Mouse (Mus musculus): ENCODE measurements at regions not wholly inside any gene's neighbourhood (a gene's known extent, or its start where the extent isn't known, plus 50 kb on each side); places are given as distances from the start of the nearest gene placed in this dataset.
A peak's percentile ranks its signal among the peaks of the same experiment; 100 is the strongest.

DNA sequence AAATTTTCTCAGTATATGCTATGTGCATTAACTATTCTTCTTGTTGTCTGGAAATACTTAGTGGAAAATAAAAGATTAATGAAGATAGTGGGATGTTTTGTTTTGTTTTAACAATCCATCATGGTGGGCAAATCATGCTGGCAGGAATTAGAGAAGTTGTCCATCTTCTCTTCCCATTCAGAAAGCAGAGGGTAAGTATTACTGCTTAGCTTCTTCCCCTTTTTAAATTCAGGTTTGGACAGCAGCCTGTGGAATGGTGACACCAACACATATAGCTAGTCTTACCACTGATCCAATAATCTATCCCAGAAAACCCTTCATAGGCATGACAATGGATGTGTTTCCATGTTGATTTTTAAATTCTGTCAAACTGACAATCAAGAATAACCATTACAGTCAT lies 467.9 kb upstream of the Mef2c start:
- no peak for DNase-seq

DNA sequence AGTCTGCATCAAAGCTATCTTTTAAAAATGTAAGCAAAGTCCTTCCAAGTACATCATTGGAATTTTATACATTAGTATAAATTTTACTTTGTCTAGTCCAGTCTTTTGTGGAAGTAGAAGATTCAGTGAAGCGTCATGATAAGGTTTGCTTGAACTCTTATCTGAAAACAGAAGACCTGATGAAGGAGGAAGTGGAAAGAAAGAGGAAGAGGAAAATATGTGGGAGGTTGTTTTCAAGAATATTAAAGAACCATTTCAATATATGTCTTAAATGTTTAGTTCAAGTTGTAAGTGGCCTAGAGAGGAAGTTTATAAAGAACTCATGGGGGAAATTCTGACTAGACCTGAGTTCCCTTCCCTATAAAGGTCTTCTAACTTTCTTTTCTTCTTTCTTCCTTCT lies 462.3 kb upstream of the Mef2c start:
- DNase-seq = no peak

DNA sequence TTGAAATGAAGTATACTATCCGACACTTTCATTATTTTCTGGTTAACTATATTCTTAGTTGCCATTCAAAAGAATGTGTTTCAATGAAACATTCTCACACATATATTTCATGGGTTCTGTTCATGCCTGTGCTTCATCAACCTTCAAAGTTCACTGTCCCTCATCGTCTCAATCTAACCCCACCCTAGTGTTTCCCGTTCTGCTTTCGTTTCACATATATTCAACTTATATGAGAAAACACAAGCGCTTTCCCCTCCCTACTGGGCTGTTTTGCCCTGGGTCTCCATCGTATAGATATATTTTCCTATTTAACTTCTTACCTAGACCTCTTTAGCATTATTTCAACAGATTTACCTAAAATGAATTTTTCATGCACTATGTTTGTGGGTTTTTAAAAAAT lies 458.3 kb upstream of the Mef2c start:
- no peak for DNase-seq

DNA sequence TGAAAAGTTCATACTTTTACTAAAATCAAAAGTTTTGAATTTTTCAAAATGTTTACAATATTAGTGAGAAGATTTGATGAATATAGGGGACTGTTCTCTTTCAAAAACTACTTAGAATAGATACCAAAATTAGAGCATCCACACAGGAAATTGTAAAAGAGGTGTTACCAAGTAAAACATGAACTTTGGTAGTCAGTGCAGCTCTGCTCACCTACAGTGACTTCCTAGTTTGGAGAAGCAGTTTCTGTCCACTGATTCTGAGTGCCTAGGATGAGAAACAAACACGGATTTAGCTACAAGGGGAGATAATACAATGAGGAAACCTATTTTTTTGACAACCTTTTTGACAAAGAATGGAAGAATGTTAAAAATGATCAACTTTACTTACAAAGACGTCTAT lies 457.9 kb upstream of the Mef2c start:
- no peak for DNase-seq

DNA sequence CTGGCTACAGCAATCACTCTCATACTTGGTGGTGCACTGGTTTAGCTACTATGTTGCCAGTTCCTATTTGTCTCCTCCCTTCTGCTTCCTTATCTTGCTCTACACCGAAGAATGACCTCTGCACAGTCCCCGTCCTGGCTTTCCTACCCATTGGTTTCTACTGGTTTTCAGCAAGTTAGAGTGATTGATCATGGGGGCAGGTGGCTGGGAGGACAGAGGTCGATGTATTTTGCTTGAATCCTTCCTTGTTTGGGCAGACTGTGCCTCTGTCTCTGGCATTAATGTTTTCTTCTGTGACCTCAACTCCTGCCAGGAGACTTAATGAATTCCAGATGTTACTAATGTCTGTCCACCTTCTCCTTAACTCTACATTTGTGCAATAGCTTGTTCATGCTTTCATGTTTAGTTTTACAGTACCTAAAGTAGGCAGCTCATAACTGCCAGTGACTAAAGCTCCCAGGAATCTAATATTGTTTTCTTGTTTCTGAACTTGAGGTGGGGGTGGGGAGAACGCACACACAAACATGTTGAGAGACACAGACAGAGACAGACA lies 457.2 kb upstream of the Mef2c start:
- DNase-seq = no peak

DNA sequence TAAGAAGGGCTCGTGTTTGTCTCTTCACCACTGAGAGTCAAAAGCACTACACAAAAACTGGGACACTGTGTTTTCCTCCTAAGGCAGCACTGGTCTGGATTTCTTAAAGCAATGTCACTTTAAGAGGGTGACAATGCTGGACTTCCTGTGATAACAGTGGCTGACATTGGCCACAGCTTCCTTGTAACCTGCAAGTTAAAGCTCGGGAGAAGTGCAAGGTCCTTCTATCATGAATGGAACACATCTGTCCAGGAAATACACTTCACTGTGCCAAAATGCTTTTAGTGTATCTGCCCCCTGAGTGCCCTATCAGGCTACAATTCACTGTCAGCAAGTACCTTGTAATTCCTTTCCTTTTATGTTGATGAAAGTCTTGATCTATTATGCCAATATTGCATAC lies 448.0 kb upstream of the Mef2c start:
- DNase-seq = no peak

DNA sequence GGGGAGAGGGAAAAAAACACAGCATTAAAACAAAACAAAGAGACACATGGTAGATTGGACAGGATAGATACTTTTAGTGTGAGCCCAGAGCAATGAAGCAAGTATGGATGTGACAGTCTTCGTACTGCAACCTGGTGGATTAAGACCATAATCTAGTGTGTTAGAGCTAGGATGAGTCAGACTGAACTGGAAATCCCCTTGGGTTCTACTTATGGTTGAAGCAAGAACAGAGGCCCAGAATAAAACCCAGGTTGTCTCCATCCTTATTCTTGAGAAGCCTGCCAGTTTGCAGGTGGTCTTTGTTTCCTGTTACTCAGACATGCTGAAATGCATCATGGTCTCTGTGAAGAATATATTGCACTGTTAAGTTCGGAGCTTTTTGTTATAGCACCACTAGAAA lies 447.4 kb upstream of the Mef2c start:
- no peak for DNase-seq

DNA sequence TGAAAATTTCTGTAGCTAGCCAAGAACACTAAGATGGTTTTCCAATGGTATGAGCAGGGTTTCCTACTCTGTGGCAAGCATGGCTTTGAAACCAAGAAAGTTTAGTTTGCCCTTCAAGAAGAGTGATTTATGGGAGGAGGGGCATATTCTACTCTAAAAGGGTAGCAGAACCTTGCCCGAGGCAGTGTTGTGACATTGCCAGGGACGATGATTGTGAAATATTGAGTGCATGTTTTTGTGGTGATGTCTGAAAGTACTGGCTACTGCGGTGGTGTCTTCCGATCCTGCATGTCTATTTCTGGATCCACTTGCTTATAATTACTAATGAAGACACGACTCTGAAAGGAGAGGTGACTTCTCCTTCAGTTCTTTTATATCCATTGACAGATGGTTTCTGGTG lies 439.1 kb upstream of the Mef2c start:
- DNase-seq = no peak

DNA sequence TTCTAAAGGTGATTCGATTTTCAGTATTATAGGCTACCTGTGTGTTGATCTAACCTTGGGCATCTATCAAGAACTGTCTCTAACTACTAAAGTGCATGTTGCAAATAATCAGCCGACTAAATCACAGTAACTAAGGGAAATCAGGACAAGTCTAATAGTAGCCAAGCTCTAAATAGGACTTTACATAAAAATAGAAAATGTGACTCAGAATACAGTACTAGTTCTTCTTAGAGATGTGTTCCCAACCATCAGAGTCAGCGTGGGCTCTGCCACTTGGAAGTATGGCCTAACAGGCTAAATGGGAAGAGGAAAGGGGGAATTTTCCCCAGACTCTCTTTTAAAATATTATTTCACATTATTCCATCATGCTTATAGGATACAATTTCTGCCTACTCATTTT lies 438.6 kb upstream of the Mef2c start:
- DNase-seq = no peak

DNA sequence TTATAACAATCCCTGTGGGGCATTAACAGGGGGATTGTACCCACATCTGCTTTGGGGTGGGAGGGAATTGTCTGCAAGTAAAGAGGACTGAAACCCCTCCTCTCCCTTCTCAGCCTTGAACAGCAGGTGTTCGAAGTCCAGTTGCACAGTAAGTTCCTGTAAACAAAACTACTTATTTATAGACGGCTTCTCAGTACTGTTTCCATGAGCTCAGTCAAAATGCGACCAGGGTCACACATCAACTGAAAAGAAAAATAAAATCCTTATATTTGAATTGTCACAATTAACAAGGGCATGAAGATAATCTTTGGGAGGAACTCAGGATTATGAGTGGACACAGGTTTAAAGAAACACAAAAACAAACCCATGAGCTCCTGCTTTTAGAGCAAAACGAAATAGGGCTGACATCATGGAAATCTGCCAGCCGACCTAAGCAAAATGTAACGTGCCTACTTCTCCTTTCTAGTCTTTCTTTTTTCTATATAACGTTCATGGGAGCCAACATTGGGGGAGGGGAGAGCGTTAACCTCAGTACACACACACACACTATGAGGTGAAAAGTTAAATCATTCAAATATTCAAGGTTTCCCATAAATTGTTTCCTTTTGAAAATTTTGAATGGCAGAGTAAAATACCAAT lies 437.6 kb upstream of the Mef2c start:
- no peak for DNase-seq

DNA sequence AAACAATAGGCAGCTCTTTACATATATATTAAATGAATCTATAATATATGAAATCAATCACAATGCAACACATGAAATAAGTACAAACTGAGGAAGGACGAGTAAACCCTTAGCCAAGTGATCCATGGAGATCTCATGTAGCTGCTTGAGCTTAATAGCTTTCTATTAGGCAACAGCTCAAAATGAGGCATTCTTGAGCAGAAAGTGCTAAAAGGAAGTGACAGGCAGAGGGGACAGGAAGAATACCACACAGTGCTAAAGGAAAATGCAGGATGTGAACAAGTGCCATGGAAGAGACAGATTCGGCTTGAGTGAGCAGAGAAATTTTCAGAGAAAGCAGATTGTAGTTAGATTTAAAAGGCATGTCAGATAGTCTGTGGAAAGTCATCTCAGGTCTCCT lies 436.3 kb upstream of the Mef2c start:
- no peak for DNase-seq

DNA sequence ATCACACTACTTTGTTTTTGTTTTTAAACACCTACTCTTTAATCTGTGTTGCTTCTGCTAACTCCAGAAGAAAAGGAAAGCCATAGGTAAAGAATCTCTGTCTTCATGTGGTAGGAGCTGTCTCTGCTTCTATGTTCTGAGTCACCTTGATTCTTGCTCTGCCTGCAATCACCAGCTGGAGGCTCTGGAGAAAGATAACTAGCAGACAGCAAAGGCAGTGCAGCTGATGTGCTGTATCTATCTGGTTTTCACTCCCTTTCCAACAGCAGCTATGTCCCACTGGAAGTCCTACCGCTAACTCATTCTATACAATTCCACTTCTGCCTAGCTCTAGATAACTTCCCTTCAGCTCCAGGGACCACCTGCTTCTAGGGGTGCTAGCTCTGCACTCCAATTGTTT lies 435.2 kb upstream of the Mef2c start:
- DNase-seq = no peak

DNA sequence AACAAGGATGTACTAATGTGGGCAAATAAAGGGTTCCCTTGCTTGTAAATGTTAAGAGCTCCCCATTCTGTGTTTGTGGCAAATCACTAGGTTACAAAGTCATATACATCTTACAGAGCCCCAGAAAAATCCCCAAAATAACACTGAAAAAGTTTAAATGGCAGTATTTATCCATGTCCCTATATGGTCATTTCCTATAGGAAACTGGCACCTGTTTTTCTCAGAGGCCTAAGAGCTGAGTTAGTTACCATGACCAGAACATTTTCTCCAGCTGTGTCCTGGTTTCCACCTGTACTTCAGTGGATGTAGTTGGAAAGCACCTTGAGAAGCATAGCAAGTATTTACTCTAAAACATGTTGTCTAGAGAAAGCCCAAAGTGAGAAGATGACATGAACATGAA lies 434.5 kb upstream of the Mef2c start:
- no peak for DNase-seq

DNA sequence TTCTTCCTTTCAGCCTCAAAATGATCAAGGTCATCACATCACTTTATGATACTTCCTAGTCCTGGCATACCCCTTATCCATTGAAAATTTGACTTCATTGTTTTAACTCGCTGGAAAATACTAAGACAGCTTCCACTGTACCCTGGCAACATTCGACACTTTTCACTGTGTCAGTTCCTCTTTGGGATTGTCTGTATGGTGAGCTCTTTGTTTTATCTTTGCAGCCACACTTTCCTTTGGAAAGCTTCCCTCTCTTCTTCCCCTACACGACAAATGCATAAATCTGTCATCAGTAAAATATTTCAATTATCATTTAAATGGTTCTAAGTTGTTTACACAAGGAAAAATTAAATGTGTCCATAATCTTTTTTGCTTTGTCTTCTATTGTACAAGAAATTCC lies 431.8 kb upstream of the Mef2c start:
- DNase-seq = no peak

DNA sequence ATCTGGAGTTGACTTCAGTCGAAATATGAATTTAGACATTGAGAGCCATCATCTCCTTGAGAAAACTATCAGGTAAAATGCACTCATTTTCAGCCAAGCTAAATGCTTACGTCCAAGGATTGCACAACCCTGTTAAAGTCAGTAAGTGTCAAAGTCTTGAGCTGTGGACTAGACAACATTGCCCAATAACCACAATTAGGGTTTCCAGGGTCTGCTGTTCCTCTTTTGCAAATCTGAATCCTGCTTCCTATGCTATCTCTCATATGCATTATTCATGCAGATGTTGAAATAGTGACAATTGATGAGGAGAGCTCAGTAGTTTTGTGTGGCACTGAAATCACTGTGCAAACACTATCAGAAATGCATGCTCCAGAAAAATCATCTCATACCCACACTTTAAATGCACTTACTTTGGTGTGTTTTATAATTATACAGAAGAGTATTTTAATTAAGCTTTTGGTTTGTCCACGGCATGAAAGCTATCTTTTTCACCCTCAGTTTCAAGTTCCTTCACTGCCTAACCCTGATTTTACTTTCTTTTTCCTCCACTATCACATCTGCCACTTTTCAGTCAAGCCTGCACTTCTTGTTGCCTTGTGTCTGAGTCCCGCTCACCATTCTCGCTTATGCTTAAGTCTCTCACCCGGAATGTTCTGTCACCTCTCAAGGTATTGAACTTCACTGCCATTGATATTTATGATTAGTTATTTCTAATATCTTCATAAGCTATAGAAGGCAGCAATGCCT lies 429.4 kb upstream of the Mef2c start:
- DNase-seq = no peak

DNA sequence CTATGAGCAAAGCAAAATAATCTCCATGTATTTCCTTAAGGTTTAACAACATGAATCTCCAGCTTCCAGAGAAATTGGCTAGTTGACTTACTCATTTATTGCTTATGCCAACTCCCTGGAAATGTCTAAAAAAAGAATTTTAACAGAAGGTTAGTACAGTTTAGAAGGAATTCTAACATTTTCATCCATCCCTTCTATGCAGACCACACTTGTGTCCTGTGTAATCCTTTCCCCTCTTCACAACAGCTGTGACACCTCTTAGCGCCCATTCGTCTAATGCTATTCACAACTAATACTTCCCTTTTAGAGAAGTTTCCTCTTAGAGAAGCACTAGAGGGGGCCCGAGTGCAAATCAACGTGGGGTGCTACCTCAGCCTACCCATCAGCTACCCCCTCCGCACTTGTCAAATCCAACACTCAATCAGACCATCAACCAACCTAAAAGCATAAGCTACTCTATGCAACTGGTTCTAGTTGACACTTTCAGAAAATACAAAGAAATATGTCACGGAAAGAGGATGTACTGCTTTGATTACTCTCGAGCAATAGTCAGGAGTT lies 428.4 kb upstream of the Mef2c start:
- no peak for DNase-seq

DNA sequence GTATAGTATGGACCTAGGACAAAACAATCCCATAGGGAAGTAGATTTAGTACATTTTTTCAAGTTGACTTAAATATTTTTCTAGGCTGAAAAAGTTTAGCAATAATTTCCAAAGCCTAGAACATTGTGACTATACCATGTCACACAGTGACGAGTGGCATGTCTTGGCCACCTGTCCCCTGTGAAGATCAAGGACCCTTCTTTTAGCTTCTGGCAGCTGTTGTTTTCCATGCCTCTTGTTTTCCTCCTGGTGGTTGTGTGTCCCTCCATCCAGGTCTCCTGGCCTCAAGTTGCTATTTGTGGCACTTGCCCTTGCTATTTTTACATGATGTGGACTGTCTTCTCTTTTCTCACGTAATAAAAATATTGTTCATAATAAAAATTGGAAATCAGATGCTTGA lies 427.2 kb upstream of the Mef2c start:
- no peak for DNase-seq

DNA sequence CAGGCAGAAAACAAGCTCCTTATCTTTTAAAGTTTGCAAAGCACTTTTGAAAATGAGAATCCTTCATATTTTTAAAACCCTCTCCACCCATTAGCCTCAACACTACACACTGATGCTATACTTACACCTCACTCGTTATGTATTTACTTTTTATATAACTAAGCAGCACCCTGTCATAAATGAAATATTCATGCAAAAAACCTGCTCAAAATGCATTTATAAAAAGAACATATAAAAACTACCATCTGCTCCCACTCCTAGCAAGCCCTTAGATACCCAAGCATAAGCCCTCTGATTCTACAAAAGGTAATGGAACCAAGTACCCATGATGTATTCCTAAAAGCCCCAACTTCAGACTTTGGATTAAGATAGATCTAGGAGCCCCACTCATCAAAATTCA lies 426.7 kb upstream of the Mef2c start:
- no peak for DNase-seq

DNA sequence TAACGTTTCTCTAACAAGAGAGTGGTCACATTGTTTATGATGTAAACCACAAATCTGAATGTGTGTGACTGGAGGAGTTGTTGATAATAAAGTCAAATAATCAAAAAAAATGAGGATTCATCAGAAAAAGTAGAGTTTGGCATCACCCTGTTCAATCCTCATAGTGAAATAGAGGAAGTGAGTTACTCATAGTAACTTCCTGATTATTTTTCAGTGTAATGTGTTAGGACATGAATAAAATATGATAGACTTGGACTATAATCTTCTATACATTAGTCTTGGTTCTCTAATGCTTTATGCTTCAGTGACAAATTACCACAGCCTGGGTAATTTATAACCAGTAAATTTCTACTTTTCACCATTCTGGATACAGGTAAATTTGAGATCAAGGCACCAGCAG lies 424.5 kb upstream of the Mef2c start:
- no peak for DNase-seq

DNA sequence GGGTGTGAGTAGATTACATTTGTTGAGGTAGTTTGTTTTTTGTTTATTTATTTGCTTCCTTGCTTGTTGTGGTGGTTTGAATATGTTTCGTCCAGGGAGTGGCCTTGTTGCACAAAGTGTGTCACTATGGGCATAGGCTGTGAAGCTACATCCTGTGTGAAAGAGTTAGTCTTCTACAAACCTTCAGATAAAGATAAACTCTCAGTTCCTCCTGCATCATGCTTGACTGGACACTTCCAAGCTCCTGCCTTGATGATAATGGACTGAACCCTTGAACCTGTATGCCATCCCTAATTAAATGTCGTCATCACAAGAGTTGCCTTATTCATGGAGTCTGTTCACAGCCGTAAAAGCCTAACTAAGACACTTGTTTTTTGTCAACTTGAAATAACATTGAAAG lies 418.9 kb upstream of the Mef2c start:
- no peak for DNase-seq

DNA sequence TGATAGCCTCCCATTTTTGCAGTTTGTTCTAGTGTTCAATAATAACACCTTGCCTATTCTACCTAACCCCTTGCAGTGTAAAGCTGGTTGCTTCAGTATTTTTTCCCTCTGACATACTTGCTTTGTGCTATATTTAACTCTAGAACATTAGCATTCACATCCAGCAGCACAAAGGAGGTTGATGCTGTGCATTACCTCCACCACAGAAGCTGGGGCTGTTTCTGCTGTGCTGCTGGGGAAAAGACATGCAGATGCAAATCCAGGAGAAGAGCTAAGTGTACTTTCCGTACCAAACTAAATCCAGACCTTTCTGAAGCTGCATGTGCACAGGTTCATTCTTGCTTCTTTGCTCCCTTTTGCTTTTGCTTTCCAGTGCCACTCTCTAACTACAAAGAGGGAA lies 403.9 kb upstream of the Mef2c start:
- no peak for DNase-seq

DNA sequence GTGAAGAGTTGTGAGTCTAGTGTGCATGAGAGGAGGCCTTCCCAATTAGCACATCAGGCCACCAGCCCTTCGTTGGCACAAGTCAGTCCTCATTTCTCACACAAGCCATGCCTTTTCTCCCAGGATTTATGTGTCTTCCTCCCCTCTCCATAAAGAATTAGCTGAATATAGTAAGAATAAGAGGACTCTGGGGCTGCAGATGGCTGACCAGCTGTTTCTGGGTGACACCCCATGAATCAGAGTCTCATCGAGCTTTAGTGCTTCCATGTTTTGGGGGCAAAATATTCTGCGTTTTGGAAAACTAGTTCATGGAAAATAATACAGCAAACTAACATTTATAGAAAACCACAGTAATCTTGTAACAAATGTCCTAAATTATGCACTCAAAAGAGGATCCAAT lies 393.2 kb upstream of the Mef2c start:
- no peak for DNase-seq

DNA sequence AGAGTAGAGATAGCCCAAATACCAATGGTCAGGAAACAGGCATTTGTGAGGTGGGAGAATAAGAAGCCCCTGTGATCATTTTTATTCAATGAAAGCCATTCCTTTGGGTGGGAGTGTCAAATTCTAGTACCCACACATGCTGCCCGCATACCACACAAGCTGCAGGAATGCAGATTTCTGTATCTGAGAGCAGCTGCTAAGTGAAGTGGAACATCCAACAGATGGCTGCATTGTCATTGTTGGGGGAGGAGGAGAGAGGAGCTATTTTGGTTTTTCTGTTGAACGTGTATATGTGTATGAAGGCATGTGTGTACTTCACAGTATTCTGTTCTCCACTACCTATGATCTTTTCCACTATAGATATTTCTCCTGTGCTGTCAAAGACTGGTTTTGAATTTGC lies 392.3 kb upstream of the Mef2c start:
- peak; percentile 21 to 45 for DNase-seq

DNA sequence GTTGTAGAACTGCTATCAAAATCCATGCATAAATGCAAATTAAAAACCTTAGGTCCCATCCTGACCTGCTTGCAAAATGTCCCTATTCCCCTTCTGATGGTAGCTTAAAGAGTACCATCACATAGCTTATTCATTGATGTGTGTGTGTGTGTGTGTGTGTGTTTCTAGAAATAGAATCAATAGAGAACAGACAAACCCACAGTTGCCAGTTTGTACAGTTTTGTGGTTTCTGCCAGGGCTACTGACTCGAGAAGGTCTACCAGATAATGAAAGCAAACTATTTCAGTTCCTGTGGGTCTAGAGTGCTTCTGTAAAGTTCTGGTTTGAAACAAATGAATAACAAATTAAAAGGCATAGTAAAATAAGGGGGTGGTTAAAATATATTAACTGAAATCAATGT lies 391.5 kb upstream of the Mef2c start:
- no peak for DNase-seq

DNA sequence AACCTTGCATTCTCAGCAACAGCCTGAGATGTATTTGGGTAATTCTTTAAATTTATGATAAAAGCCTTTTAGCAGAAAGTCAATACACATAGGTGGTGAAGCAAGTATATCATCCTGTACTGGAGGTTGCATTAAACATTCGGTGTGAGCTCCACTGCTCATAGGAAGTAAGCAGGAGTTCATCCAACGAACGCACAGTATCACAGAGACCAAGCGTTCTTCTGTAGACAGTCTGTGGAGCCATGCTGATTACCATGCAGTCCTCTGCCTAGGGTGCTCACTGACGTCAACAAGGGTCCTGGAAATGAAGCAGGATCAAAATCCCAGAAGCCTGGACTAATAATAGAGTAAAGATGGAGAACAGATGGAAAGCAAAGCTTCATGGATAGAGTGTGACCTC lies 391.1 kb upstream of the Mef2c start:
- no peak for DNase-seq

Data from cerebellum, postnatal 36 days (tissue).